Mouse (Mus musculus) bone marrow, adult 2 months (tissue): ENCODE results near the gene Tent4b. TPM values are rescaled to one million over a fixed set of nuclear protein-coding genes. Genes with fewer than 3 reads are reported as not detected.
A peak's percentile ranks its signal among the peaks of the same experiment; 100 is the strongest.

Source experiments
- H3K27ac ChIP-seq: fragments of 200-500 bp; 2 replicates; pipeline ENCODE4 v1.5.1; 2012; ENCODE audit warnings: low read depth, mild to moderate bottlenecking, control low read depth, inconsistent platforms, low read length; ENCODE audit not compliant: control insufficient read depth, poor library complexity, insufficient read depth
- H3K4me1 ChIP-seq: fragments of 200-500 bp; 2 replicates; pipeline ENCODE4 v1.6.1; 2011; ENCODE audit warnings: low read length; ENCODE audit not compliant: control insufficient read depth, insufficient read depth
- H3K4me3 ChIP-seq: fragments of 200-500 bp; replicated peaks from 2 replicates; pipeline ENCODE3; 2011; ENCODE audit warnings: mild to moderate bottlenecking, low read depth, low read length, control low read depth; ENCODE audit not compliant: control insufficient read depth
- CTCF ChIP-seq: fragments of 200-500 bp; IDR thresholded peaks from 2 replicates; pipeline ENCODE4 v1.5.1; 2011; ENCODE audit warnings: low read length, control low read depth; ENCODE audit not compliant: control insufficient read depth, insufficient read depth
- POLR2A ChIP-seq: fragments of 200-500 bp; IDR thresholded peaks from 2 replicates; pipeline ENCODE4 v1.6.1; 2011; ENCODE audit warnings: low read depth, mild to moderate bottlenecking, control low read depth, low read length, borderline replicate concordance; ENCODE audit not compliant: control insufficient read depth
- WGBS: fragments of 180-500 bp; shearing (Covaris S2); methylation state at CpG from one replicate; pipeline ENCODE4 v1.1.7; 2018; 5-methylcytosine and 5-hydroxymethylcytosine counted together
- polyA plus RNA-seq: library from polyadenylated mRNA; stranded (reverse); fragments of >200 nt; gene quantifications from 2 replicates; pipeline ENCODE4 v1.2.4, GENCODE M21; 2011; ENCODE audit warnings: low replicate concordance; ENCODE audit not compliant: missing spikeins, insufficient read depth, insufficient read length

Tent4b gene
- 9.0 and 15.1 TPM in 2 replicates for polyA plus RNA-seq

DNA sequence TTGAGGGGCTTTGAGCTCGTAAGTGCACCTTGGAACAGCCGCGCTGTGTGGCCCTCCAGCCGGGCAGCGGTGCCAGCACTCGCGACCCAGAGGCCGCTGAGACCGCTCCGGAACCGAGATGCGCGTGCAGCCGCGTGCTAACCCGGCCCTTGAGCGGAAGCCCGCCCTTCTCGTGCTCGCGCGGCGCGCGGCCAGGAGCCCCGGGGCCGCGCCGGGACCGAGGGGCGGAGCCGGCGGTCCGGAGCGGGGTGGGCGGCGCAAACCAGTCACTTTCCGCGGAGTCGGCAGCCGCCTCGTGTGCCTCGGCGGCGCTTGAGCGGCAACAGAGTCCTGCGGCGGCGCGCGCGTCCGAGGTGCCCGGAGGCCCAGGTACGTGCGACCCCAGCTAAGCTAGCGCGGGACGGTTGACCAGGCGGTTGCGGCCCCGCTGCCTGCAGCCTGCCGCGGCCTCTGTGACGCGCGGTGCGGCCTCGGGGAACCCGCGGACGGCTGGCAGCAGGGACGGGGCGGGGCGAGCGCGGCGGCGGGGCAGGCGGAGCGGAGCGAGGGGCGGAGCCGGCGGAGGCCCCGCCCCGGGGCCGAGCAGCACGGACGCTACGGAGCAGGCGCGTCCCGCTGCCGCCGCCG is at the start of gene Tent4b:
Gene Tent4b (plus strand): TSS at position 269 of the 627 bp plus-strand sequence.
- Histone ChIP-seq H3K4me1 (peaks cover 3% of the 10 kb centered on the region), H3K4me3 (peak within 1 kb of the TSS; percentile 95), H3K27ac (peak within 1 kb of the TSS; percentile 100)
- under 1% methylated on average over 96 of the region's 97 CpGs for WGBS
- peak; percentile 38; the same call in 1 of the 2 replicates for TF ChIP-seq POLR2A
- no peak for TF ChIP-seq CTCF

DNA sequence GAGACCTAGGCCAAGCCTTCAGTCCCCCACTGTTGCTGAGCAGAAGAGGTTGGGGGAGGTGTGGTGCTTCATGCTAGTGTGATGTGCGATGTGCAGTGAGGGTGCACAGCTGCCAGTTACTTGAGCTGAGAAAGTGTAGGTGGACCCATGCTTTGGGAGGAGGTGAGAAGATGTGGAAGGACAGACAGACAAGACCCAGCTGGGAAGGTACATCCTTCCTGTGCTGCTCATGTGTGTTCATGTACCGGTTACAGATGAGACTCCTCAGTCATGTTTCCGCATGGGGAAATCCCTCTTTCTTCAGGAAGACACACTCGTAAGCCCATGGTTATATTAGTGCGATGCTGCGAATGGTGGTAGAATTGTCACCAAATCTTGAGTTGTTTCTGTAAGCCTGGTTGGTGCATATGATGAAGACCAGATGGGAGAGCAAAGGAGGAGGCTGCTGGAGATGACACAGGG is 48.1 kb upstream of the Tent4b start:
- H3K27ac ChIP-seq: no peak overlapping the region
- no peak overlapping the region for H3K4me3 ChIP-seq
- 88% methylated on average over 6 of the region's 6 CpGs for WGBS
- no peaks in the 10 kb centered on the region for H3K4me1 ChIP-seq
- TF ChIP-seq CTCF (no peak), POLR2A (no peak)

DNA sequence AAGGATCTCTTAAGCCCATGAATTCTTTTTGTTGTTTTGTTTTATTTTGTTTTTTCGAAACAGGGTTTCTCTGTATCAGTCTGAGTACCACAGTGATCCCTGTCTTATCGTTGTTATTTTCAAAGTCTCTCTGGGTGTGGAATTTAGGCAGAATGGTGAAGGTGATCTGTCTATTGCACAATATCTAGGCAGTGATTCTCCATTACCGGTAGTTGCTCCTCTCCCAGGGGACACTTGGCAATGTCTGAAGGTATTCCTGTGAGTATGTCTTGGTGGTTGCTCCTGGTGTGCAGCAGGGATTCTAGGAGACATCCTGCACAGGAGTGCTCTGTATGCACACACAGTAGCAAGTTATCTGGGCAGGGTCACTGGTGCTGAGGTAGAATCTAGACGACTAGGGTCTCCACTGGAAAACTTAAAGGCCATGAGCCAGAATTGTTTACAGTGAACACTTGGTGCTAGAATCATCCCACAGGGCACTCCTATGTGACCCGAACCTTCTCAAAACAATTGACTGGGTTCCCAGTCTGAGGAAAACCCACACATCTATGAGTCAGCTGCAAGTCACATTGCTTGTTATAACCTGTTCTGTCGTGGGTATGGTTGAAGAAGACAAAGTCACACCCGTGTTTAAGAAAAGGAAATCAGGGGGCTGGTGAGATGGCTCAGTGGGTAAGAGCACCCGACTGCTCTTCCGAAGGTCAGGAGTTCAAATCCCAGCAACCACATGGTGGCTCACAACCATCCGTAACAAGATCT is 38.6 kb upstream of the Tent4b start:
- Histone ChIP-seq H3K4me3 (no peak overlapping the region), H3K27ac (no peak overlapping the region), H3K4me1 (no peaks in the 10 kb centered on the region)
- WGBS: 83% methylated on average over 10 of the region's 10 CpGs
- TF ChIP-seq CTCF (no peak), POLR2A (no peak)

DNA sequence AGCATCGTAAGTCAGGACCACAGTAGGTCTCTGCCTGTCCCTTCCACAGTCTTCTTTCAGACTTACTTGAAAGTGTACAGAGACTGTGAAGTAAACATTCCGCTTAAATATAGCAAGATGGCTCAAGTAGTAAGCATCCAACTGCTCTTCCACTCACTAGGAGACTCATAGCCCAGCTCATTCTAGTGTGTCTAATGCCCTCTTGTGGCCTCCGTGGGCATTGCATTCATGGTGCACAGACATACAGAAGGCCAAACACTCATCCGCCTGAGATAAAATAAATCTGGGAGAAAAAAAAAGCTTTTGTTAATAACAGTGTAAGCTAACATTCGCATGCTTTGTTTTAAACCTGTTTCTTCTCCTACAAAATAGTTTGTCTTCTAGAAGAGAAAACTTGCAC is 37.6 kb upstream of the Tent4b start:
- H3K4me1 ChIP-seq: no peaks in the 10 kb centered on the region
- no peak overlapping the region for H3K27ac ChIP-seq
- no peak for TF ChIP-seq POLR2A
- TF ChIP-seq CTCF: peak; percentile 73
- H3K4me3 ChIP-seq: no peak overlapping the region
- WGBS: 72% methylated on average over 5 of the region's 5 CpGs

DNA sequence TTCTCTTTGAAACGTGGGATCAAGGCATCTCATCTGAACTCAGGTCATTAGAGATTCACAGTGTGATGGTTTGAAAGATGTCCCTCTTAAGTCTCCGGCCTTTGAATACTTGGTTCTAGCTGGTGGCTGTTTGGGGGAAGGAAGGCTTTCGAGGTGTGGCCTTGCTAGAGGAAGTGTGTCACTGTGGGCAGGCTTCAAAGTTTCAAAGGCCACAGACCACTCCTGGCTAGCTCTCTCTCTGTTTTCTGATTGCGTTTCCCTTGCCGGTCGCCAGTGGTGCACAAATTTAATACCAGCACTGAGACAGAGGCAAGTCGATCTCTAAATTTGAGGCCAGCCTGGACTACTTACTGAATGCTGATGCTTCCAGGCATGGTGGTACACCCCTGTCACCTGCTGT is 23.7 kb upstream of the Tent4b start:
- TF ChIP-seq CTCF (no peak), POLR2A (no peak)
- Histone ChIP-seq H3K27ac (no peak overlapping the region), H3K4me3 (no peak overlapping the region), H3K4me1 (no peaks in the 10 kb centered on the region)
- 54% methylated on average over 7 of the region's 7 CpGs for WGBS

DNA sequence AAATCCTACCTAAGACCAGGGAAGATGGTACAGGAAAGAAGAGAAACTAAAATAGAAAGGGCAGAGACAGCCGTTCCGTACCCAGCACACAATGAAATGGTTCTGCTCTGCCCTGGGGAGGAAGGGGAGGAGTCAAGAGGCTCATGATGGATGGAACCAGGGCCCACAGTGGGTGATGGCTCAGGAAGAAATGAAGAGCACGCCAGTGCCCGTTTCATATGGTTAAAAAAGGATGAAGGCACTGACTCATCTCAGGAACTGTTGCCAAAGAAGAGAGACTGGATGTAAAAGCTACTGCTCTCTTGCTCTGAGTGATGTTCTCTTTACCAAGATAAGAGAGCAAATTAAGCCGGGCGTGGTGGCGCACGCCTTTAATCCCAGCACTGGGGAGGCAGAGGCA is 21.7 kb upstream of the Tent4b start:
- Histone ChIP-seq H3K27ac (no peak overlapping the region), H3K4me3 (no peak overlapping the region), H3K4me1 (no peaks in the 10 kb centered on the region)
- 75% methylated on average over 8 of the region's 8 CpGs for WGBS
- no peak for TF ChIP-seq CTCF
- TF ChIP-seq POLR2A: no peak

DNA sequence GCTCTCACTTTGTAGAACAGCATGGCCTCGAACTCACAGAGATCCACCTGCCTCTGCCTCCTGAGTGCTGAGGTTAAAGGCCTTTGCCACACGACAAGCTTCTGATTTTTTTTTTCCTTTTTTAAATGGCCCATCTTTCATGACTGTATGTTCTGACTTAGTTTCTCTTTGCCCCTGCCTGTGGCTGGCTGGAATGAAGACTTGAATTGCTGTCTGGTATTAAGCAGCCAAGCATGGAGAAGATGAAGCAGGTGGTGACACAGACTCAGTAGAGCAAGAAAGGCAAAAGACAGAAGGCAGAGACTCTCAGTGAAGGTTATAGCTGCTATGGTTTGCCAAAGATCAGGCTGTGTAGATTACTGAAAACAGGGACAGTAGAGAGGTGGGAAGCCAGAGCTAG is 15.9 kb upstream of the Tent4b start:
- Histone ChIP-seq H3K4me1 (no peaks in the 10 kb centered on the region), H3K27ac (no peak overlapping the region), H3K4me3 (no peak overlapping the region)
- no peak for TF ChIP-seq CTCF
- no peak for TF ChIP-seq POLR2A
- WGBS: 62% methylated on average over 2 of the region's 2 CpGs

DNA sequence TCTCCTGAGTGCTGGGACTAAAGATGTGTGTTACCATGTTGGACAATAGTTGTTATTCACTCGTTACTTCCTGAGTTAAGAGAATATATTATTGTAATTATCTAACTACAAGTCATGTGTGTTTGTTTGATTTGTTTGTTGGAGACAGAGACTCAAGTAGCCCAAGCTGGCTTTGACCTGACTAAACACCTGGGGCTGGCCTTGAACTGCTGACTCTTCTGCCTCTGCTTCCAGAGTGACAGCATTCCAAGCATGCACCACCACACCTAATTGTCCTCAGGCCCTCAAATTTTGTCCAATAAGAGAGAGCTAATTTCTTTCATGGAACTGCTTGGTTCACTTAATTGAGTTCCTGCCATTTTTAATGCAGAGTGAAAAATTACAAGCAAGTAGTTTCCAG is 14.1 kb upstream of the Tent4b start:
- Histone ChIP-seq H3K4me1 (no peaks in the 10 kb centered on the region), H3K27ac (no peak overlapping the region), H3K4me3 (no peak overlapping the region)
- TF ChIP-seq POLR2A: no peak
- no peak for TF ChIP-seq CTCF
- WGBS: 88% methylated on average over 1 of the region's 1 CpGs

DNA sequence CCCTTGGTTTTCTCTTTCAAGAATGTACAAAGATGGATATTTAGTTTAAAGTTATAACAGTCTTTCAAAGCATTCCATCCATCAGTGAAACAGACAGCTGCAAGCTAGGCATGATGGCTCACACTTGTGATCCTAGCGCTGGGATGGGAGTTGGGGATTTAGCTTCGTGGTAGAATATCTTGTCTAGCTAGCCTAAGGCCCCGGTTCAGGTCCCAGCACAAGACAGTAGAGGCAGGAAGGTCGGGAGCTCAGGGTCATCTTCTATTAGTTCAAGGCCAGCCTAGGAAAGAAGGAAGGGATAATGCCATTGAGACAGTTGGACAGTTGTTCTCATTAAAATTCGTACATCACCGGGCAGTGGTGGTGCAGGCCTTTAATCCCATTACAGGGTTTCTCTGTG is 13.3 kb upstream of the Tent4b start:
- H3K27ac ChIP-seq: no peak overlapping the region
- H3K4me3 ChIP-seq: no peak overlapping the region
- TF ChIP-seq POLR2A (no peak), CTCF (no peak)
- no peaks in the 10 kb centered on the region for H3K4me1 ChIP-seq
- WGBS: 84% methylated on average over 6 of the region's 6 CpGs
